Mouse (Mus musculus): Measurements from ENCODE around the gene Ppp1cc. TPM values are rescaled to one million over a fixed set of nuclear protein-coding genes. Genes with fewer than 3 reads are reported as not detected.
"Not testable (repeated sequence)": the region's sequence is repeated elsewhere in the genome, so short reads cannot be mapped to it uniquely, and the experiment has no call there.

Gene Ppp1cc
- total RNA-seq, 2 experiments from 2014 or later = 111 to 125 TPM

DNA sequence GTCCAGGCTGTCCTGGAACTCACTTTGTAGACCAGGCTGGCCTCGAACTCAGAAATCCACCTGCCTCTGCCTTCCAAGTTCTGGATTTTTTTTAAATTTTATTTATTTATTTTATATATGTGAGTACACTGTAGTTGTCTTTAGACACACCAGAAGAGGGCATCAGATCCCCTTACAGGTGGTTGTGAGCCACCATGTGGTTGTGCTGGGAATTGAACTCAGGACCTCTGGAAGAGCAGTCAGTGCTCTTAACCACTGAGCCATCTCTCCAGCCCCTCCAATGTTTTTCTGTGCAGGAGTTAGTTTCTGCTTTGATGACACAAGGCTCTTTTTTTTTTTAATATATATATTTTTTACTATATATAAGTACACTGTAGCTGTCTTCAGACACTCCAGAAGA is 54.7 kb downstream of the Ppp1cc start:
- not testable (repeated sequence) for DNase-seq

DNA sequence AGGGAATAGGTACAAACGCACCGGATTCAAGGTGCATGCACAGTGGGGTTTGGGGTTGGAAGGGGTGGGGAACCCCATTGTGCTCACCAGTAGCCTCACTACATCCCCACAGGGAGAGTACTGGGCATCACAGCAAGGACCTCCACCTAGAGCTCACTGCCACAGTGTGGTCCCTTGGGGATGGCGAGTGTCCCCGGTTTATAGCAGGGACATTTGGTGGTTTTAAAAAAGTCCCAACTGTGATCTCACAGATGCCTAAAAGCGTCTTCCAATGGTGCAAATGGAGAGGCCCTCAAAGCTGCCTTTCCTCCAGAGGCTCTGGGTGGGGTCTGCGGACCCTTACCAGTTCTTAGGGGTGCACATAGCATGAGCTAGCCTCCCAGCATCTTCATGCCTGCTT is 55.8 kb downstream of the Ppp1cc start:
- no peak for DNase-seq

DNA sequence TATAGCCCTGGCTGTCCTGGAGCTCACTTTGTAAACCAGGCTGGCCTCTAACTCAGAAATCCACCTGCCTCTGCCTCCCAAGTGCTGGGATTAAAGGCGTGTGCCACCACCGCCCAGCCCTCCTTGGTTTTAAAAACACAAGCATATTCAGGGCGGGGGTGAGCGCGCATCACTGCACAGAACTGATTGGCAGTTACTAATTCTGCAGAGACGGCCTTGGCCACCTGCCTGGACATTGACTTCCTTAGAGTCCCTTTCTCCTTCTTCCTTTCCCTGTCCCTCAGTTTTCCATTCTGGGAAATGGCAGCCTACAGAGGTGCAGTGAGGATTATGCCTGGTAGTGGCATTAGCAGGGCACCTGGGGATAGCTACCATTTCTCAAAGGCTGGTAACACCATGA is 59.6 kb downstream of the Ppp1cc start:
- DNase-seq = no peak

DNA sequence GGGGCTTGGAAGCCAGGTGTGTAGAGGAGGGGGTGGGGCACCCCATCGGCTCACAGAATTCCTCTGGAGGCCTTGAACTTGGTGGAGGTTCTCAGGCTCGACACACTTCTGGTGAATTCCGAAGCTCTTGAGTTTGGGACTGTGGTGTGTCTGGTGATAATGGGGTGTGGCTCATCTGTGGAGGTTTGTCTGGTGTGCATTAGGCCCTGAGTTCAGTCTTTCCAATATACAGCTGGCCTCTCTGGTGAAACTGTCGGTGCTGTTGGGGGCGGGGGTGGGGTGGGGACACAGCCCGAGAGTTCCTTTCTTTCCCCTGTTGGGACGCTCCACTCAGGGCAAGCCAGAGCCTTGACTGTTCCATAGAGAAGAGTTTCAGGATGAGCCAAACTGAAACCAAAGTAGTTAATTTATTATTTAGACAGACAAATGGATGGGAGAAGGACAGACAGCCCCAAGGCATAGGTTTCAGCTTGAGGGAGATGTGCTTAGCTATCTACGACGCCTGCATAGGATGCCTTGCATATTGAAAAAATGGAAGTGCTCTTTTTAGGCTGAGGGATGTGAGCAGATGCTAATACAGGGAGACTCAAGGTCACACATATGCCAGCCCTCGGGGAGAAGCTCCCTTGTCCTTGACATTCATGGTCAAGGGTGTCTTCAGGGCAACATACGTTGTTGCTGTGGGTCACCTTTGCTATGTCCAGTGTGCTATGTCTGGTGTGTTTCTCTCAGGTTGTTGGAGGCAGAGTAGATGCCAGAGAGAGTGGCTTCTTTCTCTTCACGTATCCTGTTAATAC is 60.2 kb downstream of the Ppp1cc start:
- DNase-seq = no peak

DNA sequence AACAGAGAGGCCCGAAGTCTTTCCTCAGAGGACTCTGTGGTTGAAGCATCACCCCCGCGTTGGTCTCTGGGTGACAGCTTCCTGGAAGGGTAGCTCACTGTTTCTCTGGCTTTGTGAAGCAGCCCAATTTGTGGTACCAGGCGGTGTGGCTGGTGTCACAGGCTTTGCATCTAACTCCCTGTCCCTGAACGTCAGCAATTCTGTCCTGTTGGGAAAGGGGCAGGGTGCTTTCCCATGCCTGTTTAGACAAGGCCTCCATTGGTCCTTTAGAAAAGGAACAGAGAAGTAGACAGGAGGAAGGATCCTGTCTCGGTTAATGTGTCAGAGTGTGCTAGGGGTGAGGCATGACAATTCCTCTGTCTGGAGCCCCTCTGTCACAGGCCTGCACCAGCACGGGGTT is 60.9 kb downstream of the Ppp1cc start:
- DNase-seq = no peak

DNA sequence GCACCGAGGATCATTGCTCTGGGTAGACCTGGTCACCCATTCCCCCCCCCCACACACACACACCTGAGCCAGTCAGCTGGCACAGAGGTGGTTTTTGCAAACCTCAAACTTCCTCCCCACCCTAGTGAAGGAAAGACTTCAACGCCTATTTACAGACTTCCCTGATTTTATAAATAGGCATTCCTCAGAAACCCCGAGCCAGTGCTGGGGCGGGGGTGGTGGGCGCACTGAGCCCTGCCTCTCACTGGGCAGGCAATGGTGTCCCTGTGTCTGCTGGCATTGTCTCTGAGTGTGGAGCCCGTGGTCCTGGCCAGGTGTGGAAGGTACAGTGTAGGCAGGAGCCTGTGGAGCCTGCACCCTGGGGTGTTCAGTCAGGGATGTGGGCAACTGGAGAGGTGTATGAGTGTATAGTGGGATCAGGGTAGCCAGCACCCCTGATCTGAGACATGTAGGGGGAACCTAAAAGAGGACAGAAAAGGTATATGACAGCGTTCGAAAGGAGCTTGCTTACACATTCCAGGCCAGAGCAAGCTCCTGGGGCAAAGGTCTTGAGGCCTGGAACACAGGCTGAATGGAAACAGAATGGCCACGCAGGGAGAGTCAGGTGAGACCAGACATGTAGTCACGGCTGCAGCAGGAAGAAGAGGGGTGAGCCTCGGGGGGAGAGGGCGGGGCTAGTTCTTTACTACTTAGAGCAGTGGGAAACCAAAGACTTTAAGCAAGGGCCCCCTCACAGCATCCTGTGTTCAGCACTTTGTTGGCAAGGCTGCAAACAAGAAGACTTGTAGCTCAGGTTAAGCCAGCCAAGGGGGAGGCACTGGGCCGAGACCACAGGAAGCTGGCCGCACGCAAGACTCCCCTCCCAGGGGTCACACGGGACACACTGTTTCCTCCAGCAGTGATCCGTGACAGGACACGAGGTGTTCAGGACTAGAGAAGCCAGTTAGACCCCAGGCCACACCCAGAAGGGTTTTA is 61.9 kb downstream of the Ppp1cc start:
- DNase-seq = no peak

DNA sequence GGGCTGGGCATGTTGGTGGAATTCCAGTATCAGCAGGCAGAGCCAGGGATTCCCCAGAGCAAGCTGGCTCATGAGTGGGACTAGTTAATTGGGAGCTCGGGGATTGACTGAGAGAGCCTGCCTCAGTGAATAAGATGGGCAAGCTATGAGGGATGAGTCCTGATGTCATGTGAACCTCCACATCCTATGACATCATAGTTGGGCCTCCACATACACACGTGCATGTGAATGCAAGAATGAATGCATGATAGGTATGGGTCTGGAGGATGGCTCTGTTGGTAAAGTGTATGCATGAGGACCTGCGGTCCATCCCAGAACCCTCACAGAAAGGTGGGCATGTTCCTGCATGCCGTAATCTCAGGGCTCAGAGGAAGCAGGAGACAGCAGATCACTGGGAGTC is 63.0 kb downstream of the Ppp1cc start:
- DNase-seq = no peak

DNA sequence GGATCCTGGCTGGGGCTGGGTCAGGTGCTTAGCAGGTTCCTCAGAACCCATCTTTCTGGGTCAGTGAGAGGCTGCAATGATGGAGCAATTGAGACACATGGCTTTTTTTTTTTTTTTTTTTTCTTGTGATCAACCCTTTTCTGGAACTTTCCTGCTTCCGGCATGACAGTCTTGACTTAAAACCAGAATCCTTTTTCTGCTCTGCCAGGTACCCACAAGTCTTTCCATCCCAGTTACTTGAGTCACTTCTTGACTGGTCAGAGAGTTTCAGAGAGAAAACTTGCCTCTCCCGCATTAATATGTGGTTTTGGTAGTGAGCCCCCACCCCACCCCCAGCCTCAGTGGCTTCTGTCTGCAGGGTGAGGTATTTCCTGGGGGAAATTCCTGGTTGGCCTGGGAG is 66.2 kb downstream of the Ppp1cc start:
- DNase-seq = no peak

Other genes with a start within 250 kb of the Ppp1cc start
- gene Cux2, start 108.2 kb upstream of the Ppp1cc start, total RNA-seq (2021) = 1 to 10 TPM; 1.8 to 6.9 TPM
- gene Myl2, start 57.3 kb upstream of the Ppp1cc start, total RNA-seq (2021) = 1,000 to 10,000 TPM in 1 of 2 experiments, 100 to 1,000 TPM in 1; 354 to 1,320 TPM
- gene Ccdc63, start 17.5 kb upstream of the Ppp1cc start, total RNA-seq (2021) = not detected
- 1 to 10 TPM in 1 of 2 experiments, under 1 TPM in 1; 0.67 to 1.1 TPM for gene Hvcn1, start 48.5 kb downstream of the Ppp1cc start, total RNA-seq (2021)
- gene Tctn1, start 106.2 kb downstream of the Ppp1cc start, total RNA-seq (2021) = 1 to 10 TPM; 1.9 to 2.2 TPM
- gene Pptc7, start 126.1 kb downstream of the Ppp1cc start, total RNA-seq (2021) = 10 to 100 TPM; 78.9 to 87.0 TPM
- gene Rad9b, start 196.0 kb downstream of the Ppp1cc start, total RNA-seq (2021) = under 1 TPM; 0.23 to 0.35 TPM
- gene Vps29, start 196.1 kb downstream of the Ppp1cc start, total RNA-seq (2021) = 10 to 100 TPM; 38.2 to 39.6 TPM
- gene Gpn3, start 213.6 kb downstream of the Ppp1cc start, total RNA-seq (2021) = 10 to 100 TPM; 20.4 to 21.4 TPM
- gene Fam216a, start 214.1 kb downstream of the Ppp1cc start, total RNA-seq (2021) = 1 to 10 TPM; 5.8 to 6.1 TPM
- 10 to 100 TPM; 46.8 to 54.9 TPM for gene Arpc3, start 233.6 kb downstream of the Ppp1cc start, total RNA-seq (2021)